Mouse (Mus musculus) induced T-regulatory cell, adult 2 months (primary cell): ENCODE measurements around the gene Olfr1249.
"Not testable (repeated sequence)": the region's sequence is repeated elsewhere in the genome, so short reads cannot be mapped to it uniquely, and the experiment has no call there.

Experiments
- DNase-seq: peaks from one replicate; pipeline ENCODE4 v3.0.0-alpha.2; 2012; ENCODE audit warnings: low read depth

Gene Olfr1249

GRCm38 (mm10) chr2:89634883-89635282 is at the start of gene Olfr1249:
Olfr1249 (minus strand) TSS chr2:89634983.
- DNase-seq: no peak

GRCm38 (mm10) chr2:89671836-89672235 is 37.1 kb upstream of the Olfr1249 start, which contains the start of gene Olfr1251:
Olfr1251 (minus strand) TSS chr2:89671936.
- no peak for DNase-seq

- DNase-seq: no peak
These were observed 26.6 kb upstream of the Olfr1249 start, which contains the start of gene Olfr1250 for GRCm38 (mm10) chr2:89661367-89661766. Olfr1250 (minus strand) TSS chr2:89661467.

GRCm38 (mm10) chr2:89618145-89618544 is 16.6 kb downstream of the Olfr1249 start, which contains the start of gene Olfr1248:
Olfr1248 (minus strand) TSS chr2:89618245.
- not testable (repeated sequence) for DNase-seq

- no peak for DNase-seq
These were observed 20.8 kb downstream of the Olfr1249 start, which contains the start of gene Olfr1247 for GRCm38 (mm10) chr2:89614030-89614429. Olfr1247 (minus strand) TSS chr2:89614130.

GRCm38 (mm10) chr2:89593057-89593456 is 41.7 kb downstream of the Olfr1249 start, which contains the start of gene Olfr1246:
Olfr1246 (minus strand) TSS chr2:89593157.
- DNase-seq: no peak
